Mouse (Mus musculus) bone marrow macrophage, adult 2 months (primary cell): ENCODE data around the gene Tsc22d3.

Source experiments
- CTCF ChIP-seq: IDR thresholded peaks from 2 replicates; pipeline ENCODE4 v1.5.1; 2012; ENCODE audit warnings: low read depth, mild to moderate bottlenecking, low read length, moderate library complexity
- POLR2A ChIP-seq: IDR thresholded peaks from 2 replicates; pipeline ENCODE4 v1.6.1; 2012; ENCODE audit warnings: mild to moderate bottlenecking, low read depth, low read length, borderline replicate concordance

GRCm38 (mm10) chrX:140555423-140555822 lies 45.0 kb downstream of the Tsc22d3 start:
- TF ChIP-seq POLR2A (no peak), CTCF (no peak)
